Mouse (Mus musculus) granulocyte monocyte progenitor cell, adult 5-6 weeks (primary cell): ENCODE results near the gene 1700021F05Rik. TPM values are rescaled to one million over a fixed set of nuclear protein-coding genes. Genes with fewer than 3 reads are reported as not detected.

Experiments
- ATAC-seq: replicated peaks from 2 replicates; pipeline ENCODE4 v1.8.0; 2016; ENCODE audit warnings: mild to moderate bottlenecking, moderate TSS enrichment, inconsistent platforms; ENCODE audit not compliant: poor library complexity, severe bottlenecking
- total RNA-seq, 2 experiments: library from RNA; stranded (forward) in 1 of 2; stranded (reverse) in 1 of 2; fragments of 200-712, 200-1000 nt in 1 of 2; fragments of >200 nt in 1 of 2; fragmentation: Nextera tagmentation in 1 of 2; gene quantifications; 2 replicates each; pipeline ENCODE4 v1.2.3; 2014 to 2017

1700021F05Rik gene
- total RNA-seq, 2 experiments from 2014 or later = 52.1 to 52.7 TPM

- no peak for ATAC-seq
Observed at GRCm38 (mm10) chr10:43541153-43541544, 355 bp upstream of the 1700021F05Rik start.

DNA sequence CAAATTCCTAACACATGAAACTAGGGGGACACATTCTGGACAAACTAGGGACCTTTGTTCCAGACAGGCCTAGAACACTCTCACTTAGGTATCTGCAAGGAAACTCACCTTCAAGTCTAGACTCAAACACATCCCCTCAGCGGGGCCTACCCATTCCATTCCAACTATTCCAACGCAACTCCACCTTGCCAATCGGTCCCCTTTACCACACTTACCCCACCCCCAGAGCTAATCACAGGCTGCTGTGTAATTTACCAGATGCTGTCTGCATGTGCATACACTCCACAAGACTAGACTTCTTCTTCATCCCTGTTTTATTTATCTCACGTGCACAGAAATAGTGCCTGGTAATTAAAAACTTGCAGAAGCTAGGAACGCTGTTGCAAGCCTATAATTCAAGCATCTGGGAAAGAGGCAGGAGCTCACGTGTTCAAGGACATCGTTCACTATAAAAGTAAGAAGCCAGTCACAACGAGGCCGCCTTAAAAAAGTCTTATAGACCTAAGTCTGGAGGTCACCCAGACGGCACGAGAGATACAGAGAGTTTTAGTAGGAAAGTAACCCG is 966 bp downstream of the 1700021F05Rik start:
- ATAC-seq = no peak

- ATAC-seq = no peak
Observed at GRCm38 (mm10) chr10:43538831-43539230, 2.0 kb downstream of the 1700021F05Rik start.

DNA sequence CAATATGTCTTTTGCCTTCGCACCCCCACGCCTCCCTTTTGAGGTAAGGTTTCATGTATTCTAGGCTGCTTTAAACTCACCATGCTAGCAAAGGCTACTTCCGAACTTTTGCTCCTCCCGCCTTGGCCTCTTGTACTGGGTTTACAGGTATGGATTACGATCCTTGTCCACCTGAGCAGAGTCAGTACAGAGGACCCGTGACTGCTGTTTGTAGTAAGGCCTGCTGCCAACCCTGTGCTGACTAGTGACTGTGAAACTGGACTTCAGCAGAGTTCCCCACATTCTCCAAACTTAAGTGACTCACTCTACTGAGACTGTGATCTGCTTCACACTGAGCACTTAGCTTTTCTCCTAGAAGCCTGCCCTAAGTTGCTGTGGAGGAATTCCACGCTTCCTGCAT is 3.1 kb downstream of the 1700021F05Rik start:
- ATAC-seq = no peak

- no peak for ATAC-seq
Observed at GRCm38 (mm10) chr10:43534382-43534781, 6.4 kb downstream of the 1700021F05Rik start.

DNA sequence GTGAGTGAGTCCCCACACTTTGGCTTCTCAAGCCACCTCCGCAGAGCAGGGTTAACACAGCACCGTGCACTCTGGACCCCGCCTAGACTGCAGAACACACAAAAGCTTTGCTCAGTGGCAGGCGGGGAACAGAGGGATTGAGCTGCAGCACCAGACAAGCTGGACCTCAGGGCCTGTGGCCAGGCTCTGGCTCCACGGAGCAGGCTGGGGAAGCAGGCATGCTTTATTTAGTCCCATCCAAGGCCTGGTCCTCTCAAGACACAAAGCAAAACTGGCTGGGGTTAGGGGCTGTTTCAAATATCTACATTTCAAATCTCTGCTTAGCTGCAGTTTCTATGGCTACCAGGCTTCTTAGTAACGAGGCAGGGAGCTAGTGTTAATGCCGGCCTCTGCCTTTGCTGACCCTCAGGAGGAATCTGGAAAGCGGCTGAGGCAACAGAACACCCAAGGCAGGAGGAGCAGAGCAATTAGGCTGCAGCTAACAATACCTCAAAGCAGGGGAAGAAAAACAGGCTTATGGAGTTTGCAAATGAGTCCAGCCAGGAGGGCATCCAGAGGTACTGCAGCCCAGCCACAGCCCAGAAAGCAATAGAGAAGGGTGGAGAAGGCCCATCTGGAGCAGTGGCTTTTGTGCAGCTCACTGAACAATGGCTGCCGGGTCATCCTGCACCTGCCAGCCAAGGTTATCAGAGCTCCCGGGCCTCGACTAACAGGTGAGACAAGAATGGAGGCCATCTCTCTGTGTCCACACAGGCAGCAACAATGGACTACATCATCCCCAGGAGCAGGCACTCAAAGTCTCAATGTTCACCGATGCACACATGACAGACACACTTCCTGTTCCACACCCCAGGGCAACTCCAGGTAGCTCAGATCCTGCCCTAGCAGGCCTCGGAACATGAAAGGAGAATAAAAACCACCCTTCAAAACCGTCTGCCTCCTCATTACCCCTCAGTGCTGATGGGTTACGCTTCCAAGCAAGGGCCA is 13.2 kb downstream of the 1700021F05Rik start:
- ATAC-seq = no peak

GRCm38 (mm10) chr10:43523931-43524330 is 16.9 kb downstream of the 1700021F05Rik start, which contains the start of gene Gm9803:
Gm9803 (plus strand) TSS chr10:43524084.
- ATAC-seq = peak; percentile 69

- no peak for ATAC-seq
Observed at GRCm38 (mm10) chr10:43519977-43520376, 20.8 kb downstream of the 1700021F05Rik start.

DNA sequence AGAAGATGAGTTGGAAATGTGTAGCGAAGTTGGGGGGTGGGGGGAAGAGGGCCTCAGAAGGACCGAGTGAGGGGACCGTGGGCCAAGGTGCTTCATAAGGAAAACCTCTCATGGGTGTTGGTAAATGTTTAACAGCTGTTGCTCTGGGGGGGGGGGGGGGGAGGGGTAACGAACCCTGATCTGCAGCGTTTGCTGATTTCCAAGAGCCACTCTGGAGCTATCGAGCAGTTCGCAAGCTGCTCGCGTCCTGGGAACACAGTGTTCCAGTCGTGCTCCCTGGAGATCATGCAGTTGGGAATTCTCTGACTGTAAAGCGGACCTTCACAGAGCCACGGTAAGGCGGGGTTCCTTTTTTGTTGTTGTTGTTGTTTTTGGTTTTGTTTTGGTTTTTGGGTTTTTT is 22.4 kb downstream of the 1700021F05Rik start:
- no peak for ATAC-seq

DNA sequence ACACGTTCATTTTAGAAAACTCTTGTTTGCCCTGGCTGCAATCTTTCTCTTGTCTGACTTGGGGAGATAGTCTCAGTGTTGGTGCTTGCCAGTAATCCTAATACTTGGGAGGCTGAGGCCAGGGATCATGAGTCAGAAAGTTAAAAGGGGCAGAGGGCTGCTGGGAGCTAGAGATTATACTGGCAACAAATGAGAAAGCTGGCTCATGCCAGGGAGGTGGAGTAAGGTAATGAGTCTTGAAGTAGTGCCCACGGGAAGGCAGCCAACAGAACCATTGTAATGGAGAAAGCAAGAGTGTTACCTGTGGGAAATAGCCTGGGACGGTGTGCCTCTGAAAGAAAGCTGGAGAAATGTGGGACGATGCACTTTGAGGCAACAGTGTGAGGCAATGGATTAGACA is 23.0 kb downstream of the 1700021F05Rik start:
- no peak for ATAC-seq

GRCm38 (mm10) chr10:43516992-43517660 is 23.7 kb downstream of the 1700021F05Rik start:
- ATAC-seq = no peak

DNA sequence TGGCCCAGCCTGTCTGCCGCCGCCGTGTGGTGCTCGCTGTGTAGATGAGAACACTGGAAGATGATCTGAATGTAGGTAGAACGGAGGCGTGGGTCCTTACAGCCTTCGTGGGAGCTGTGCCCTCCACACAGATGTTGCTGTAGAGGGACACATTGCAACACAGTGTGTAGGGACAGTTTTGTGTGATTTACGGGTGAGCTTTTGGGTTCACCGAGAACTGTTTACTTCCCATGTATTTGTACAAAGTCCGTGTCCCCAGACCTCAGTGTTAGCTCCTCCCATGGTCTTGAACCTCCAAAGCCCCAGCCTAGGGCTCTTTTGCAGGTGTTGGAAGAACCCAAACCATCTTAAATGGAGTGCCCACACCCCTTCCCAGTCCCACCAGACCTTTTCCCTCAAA is 27.8 kb downstream of the 1700021F05Rik start:
- ATAC-seq = no peak

- no peak for ATAC-seq
Observed at GRCm38 (mm10) chr10:43509228-43509627, 31.6 kb downstream of the 1700021F05Rik start.

- ATAC-seq = no peak
Observed at GRCm38 (mm10) chr10:43507051-43507450, 33.7 kb downstream of the 1700021F05Rik start.

DNA sequence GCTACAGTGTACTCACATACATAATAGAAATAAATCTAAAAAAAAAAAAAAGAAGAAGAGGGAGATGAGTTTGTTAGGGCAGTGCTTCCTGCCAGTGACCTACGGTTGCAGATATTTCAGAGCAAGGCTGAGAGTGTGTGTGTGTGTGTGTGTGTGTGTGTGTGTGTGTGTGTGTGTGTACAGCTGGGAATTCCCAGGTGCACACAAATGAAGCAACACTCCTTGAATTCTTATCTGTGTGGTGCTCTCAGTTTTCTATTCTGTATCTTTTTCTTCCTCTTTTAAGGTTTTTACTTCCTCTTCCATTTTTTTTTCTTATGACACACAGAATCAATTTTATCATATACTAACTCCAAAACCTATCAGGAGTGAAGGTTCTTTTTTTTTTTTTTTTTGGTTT is 36.5 kb downstream of the 1700021F05Rik start:
- ATAC-seq = peak; percentile 79

- ATAC-seq = no peak
Observed at GRCm38 (mm10) chr10:43502599-43502998, 38.2 kb downstream of the 1700021F05Rik start.

DNA sequence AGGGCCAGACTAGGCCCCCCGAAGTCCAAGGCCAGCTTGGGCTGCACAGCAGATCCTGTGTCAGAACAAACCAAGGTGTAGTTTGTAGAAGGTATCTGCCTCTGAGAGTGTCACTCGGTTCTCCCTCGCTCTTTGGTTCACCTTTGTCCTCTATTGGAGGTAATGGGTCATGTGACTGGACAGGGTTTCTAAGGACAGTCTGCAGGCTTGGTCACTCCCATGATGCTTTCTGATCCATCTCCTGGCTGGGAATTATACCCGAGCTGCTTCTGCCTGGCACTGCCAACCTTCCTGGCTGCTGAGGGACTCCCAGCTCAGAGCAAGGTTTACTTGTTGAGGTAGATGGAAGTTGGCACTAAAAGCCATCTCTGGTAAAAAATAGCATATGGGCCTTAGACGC is 49.9 kb downstream of the 1700021F05Rik start:
- ATAC-seq = no peak

DNA sequence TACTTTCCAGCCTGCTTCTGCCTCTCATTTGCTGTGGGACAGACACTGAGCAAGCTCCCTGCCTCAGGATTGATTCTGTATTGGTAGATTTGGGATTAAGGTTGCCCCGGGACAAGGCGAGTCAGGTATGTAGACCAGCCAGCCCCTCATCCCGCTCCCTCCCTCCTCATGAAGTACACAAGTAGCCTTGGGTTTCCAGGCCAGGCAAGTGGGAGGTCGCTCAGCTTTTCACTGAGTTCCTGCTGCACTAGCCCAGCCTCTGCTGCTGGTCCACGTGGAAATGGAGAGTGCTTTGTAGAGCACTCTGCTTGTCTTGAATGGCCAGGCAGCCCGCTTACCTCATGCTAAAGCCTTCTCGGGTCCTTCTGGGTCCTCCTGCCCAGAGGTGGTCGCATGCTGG is 50.8 kb downstream of the 1700021F05Rik start:
- ATAC-seq = no peak

DNA sequence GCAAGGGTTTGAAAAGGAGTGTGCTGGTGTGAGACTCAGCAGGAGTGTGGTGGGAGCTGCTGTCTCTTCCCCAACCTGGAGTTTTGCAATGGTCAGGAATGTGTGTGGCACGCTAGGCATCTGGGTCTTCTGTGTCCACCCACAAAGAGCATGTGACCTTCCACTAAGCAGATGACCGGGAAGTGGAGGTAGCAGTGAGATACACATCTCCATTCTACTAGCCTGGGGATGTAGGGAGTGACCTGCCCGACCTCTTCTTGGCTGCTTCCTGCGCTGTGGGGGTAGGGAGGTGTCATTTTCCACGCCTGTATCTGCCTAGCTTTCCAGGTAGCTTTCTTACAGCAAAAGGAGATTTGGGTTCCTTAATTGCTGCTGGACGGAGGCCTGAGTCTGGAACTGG is 51.2 kb downstream of the 1700021F05Rik start:
- no peak for ATAC-seq

- ATAC-seq = no peak
Observed at GRCm38 (mm10) chr10:43489139-43489538, 51.7 kb downstream of the 1700021F05Rik start.

GRCm38 (mm10) chr10:43488258-43488657 is 52.5 kb downstream of the 1700021F05Rik start:
- no peak for ATAC-seq
